Mouse (Mus musculus) lung, postnatal 0 days (tissue): ENCODE measurements around the gene Krt8.
"Not testable (repeated sequence)": the region's sequence is repeated elsewhere in the genome, so short reads cannot be mapped to it uniquely, and the experiment has no call there.

ENCODE experiments used
- CTCF ChIP-seq: IDR thresholded peaks from 2 replicates; pipeline ENCODE4 v1.5.1; 2016; ENCODE audit warnings: antibody characterized with exemption, mild to moderate bottlenecking
- EP300 ChIP-seq: IDR thresholded peaks from 2 replicates; pipeline ENCODE4 v1.6.1; 2016; ENCODE audit warnings: antibody characterized with exemption, mild to moderate bottlenecking, control low read depth

DNA sequence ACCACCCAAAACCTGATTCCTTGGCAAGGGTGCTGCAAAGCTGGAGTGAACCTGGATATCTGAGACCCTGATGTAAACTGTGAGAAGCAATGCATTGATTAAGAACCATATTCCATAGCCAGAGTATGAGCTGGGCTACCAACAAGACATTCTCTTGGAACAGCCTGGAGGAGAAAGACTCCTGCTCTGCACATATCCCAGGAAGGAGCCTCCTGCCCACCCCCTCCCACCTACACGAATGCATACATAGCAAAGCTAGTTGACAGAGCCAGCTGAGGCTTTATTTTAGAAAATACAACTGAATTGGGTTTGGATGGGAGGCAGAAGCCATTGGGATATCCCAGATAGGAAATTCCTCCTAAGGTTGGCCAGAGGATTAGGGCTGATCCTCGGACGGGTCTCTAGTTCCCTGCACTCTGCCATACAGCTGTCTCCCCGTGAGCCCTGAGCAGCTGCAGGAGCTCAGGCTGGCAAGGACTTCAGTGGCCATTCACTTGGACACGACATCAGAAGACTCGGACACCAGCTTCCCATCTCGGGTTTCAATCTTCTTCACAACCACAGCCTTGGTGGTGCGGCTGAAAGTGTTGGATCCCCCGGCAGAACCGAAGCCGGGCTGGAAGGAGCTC lies 7.7 kb downstream of the Krt8 start:
- TF ChIP-seq CTCF, EP300: not testable (repeated sequence)
